Mouse (Mus musculus) brain, adult 2 months (tissue): ENCODE measurements at regions not wholly inside any gene's neighbourhood (a gene's known extent, or its start where the extent isn't known, plus 50 kb on each side); places are given as distances from the start of the nearest gene placed in this dataset.

Experiments used
- DNase-seq: peaks from one replicate; pipeline ENCODE4 v3.0.0; 2011; ENCODE audit warnings: low read depth, low spot score

GRCm38 (mm10) chr2:34042336-34042735 is 154.6 kb upstream of the Mvb12b start:
- DNase-seq, result no peak

DNA sequence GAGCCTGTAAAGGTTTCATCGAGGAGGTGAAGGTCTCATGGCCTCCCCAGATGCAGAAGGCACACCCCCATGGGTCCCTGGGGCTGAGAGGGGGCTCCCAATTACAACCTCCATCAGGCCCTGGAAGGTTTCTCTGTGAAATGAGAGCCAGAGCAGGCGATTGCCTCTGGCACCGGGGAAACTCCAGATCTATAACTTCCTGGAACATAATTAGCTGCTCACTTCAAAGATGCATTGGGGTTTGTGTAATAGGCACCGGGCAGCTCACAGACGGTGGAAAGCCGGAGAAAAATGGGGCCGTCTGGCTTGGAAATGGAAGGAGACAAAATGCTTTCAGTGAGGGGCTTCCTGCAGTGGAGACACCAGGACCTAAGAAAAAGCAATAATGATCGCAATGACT is 151.2 kb upstream of the Mvb12b start:
- DNase-seq, result no peak

DNA sequence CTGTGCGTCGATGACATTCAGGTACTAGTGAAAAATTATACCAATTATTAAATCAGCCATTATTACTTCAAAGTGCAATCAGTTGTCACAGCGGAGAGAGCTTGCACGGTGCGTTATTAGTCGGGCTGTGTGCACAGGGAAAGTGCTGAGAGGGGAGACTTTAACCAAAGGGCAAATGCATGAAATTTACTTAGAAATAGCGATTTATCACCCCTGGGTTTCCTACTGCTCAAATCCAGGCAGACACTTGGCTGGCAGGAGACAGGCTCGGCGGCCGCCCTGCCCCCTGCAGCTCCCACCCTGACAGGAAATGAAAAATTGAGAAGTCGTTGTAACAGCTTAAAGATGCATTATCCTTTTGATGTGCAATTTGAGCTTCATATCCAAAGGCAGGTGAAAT is 145.5 kb upstream of the Mvb12b start:
- peak; percentile 6 for DNase-seq

- DNase-seq, result peak; percentile 10
Measured at GRCm38 (mm10) chr2:34031421-34031820, 143.7 kb upstream of the Mvb12b start.

- peak; percentile 31 for DNase-seq
Measured at GRCm38 (mm10) chr2:34031001-34031412, 143.3 kb upstream of the Mvb12b start.

- DNase-seq, result peak; percentile 63
Measured at GRCm38 (mm10) chr2:34027445-34027844, 139.7 kb upstream of the Mvb12b start.

DNA sequence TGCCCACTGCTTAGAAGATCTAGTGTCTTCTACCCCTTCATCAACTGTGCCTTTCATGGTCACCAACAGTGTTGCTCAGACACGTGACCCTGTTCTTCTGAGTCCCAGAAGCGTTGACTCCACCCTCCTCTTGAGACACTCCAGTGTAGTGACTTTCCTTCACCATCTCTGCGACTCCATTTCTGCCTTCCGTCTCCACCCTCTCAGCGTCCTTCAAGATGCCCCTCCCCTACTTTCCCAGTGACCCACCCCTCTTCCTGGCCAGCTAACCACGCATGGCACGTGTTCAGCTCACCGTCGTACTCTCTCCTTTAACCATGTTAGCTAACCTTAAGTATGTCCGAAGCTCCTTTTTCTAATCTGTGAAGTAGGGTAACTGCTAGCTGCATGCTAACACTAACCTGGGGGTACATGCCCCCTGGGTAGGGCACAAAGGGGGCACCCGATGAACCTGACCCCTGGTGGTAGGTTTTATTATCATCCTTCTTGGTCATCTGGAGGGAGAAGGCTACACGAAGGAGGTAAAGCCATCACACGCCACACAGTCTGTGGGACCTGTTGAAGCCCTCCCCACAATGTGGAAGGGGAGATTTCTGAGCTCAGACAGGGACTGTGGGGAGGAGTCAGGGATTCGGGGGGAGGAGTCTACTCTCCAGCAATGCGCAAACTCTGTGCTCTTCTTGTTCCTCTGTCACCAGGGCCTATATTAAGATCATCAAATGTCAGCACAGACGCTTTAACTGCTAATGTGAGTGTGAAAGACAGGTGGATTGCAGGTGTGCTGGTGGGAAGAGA is 139.0 kb upstream of the Mvb12b start:
- DNase-seq, result peak; percentile 58

DNA sequence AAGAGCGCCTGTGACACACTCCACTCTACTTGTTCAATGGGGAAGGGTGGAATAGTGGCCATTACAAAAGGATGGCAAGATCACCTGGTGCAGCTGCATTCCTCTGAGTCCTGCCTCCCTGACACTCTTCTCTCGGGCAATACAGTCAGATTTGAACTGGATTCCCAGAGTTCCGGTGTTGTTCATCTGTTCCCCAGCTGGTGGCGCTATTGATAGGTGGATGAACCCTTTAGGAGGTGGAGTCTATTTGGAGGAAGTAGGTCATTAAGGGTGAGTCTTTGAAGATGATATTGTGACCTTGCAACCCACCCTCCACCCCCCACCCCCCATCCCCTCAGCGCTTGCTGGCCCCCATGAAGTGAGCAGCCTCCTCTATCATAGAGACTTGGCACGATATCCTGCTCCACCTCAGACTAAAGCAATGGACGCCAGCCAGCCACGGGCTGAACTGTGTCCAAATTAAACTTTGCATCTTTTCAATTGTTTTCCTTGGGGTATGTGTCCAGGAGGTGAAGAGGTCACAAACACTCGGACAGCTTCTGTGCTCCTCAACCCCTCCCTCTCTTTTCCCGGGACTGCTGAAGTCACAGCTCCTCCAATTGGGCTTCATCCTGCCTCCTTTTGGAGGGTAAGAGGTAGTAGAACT is 138.1 kb upstream of the Mvb12b start:
- peak; percentile 54 for DNase-seq

DNA sequence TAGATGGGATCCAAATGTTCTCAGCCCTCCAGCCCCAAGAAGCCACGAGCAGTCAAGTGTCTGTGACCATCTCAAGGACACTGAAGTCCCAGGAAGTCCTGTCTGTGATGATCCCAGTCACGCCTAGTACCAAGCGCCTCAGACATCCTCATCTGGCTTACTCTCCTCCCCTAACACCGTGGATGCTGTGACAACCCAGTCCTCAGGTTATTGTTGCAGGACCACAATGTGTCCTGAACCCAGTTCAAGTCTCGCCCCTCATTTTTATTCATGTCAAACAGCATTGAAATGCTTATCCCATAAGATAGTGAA is 129.4 kb upstream of the Mvb12b start:
- no peak for DNase-seq

- DNase-seq, result peak; percentile 22
Measured at GRCm38 (mm10) chr2:34016350-34017141, 128.8 kb upstream of the Mvb12b start.

DNA sequence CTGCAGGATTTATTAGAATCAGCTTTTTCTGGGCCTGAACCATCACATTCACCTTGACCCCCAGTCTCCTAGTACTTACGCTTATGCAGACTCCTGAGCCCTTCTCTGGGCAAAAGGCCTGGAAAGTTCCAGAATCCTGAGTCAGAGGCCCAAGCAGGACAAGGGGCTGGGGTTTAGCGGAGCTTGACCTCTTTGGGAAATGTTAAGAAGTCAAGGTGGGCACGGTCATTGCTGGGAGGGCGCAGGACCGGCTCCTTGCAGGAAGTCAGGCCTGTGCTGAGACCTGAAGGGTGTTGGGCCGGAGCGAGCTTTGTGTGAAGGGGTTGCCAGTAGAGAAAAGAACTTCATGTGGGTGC is 127.9 kb upstream of the Mvb12b start:
- DNase-seq, result no peak

GRCm38 (mm10) chr2:34014868-34015639 is 127.3 kb upstream of the Mvb12b start:
- DNase-seq, result no peak

DNA sequence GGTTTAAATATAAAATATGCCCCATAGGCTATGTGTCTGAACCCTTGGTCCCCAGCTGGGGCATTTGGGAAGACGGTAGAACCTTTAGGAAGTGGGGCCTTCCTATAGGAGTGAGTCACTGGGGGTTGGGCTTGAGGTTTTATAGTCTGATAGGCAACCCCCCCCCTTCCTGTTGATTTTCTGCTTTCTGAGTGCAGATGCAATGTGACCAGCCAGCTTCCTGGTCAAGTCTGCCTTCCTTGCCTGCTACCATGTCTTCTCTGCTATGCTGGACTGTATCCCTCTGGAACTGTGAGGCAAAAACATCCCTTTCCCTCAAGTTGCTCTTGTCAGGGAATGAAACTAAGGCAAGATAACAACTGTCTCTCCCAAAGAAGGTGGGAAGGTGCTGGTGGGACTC is 122.4 kb upstream of the Mvb12b start:
- no peak for DNase-seq

DNA sequence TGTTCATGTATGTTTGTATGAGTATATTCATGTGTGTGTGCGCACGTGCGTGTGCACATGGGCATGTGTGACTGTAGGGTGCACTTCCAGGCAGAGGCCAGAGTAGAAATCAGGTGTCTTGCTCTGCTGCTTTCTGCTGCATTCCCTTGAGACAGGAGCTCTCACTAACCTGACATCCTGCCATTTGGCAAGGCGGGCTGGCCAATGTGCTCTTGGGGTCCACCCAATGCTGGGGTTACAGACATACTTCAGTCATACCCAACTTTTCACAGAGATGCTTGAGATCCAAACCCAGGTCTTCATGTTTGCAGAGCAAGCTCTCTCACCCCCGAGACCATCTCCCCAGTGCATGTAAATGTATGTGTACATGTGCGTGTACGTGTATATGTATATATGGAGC is 120.2 kb upstream of the Mvb12b start:
- no peak for DNase-seq

DNA sequence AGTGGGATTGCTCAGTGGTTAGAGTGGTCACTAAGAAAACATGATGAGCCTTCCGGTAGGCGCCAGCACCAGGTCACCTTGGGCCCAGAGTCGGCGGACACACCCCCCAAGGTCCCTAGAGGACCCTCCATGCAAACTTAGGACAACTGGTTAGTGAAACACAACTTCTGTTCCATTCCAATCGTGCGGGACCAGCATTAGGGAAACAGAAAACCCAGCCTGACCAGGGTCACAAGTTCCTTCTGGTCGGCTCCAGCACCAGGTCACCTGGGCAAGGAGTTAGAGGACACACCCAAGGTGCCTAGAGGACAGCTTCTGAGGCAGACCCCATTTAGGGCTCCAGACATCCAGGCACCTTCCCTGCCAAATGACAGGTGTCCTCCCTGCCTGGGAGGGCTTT is 109.4 kb upstream of the Mvb12b start:
- DNase-seq, result no peak

GRCm38 (mm10) chr2:33996331-33996730 is 108.6 kb upstream of the Mvb12b start:
- no peak for DNase-seq

- no peak for DNase-seq
Measured at GRCm38 (mm10) chr2:33991299-33991698, 103.6 kb upstream of the Mvb12b start.

DNA sequence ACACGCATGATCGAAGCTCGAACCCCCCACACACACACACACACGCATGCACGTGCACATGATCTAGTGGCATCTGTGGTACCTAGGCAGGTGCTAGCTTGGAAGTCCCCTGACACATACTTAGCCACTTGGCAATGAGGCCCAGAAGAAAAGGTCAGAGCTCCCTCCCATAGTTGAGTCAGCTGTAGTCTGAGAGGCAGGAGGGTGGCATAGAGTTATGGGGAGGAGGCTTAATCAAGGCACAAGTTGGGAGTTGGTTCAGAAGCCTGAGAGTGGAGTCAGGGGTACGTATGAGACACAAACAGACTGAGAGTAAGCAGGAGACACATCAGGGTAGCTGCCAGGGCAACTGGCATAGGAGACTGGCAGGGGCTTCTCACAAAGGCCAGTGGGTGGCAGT is 103.0 kb upstream of the Mvb12b start:
- DNase-seq, result peak; percentile 66

DNA sequence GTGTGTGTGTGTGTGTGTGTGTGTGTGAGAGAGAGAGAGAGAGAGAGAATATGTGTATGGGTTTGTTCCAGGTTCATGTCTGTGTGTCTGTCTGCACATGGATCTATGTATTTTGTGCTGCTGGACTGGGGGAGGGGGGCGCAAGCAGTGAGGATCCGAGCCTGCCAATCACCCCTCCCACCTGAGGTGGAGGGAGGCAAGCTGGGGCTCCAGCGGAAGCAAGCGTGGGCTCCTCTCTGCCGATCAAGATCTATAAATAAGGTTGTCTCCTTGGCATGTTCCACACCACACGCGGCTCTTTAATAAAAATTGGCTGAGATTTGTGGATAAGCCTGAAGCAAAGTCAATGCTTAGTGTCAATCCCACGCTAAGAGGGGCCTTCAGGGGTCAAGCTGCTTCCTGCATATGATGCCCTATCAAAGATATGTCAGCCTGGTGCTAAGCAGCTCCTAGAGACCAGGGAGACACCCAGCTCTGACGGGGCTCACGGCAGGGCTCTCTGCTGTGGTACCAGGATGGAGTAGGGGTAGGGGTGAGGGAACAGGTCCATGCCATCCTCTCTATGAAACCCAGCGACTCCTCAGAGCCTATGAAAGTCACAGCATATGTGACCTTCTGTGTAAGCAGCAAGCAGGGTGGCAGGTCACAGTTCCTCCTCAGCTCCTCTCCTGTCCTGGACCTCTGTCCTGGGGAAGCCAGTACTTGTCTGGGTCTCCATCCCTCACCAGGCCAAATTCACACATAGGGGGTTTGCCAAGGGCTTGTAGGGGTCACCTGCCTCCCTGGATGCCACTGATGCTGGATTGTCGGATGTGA is 102.0 kb upstream of the Mvb12b start:
- peak; percentile 73 for DNase-seq

DNA sequence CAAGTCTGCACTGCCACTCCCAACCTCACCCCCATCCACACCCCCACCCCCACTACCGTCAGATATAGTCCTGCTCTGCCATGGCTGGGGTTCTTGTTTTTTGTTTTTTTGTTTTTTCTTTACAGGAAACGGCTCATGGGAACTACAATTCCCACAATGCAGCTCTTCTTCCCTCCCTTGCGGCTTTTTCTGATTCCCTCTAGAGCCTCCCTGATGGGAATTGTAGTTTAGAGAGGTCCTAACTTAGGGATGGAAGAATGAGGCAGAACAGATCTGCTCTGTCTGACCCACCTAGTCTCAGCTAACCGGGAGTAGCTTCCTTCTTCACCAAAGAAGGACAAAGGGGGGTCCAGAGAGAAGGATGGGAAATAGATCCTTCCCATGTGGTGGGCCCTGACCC is 98.7 kb upstream of the Mvb12b start:
- DNase-seq, result peak; percentile 88

GRCm38 (mm10) chr2:33985316-33985715 is 97.6 kb upstream of the Mvb12b start:
- DNase-seq, result peak; percentile 36
